Mouse (Mus musculus): ENCODE results near the gene Fubp1. TPM values are rescaled to one million over a fixed set of nuclear protein-coding genes. Genes with fewer than 3 reads are reported as not detected.

Gene Fubp1
- 10 to 100 TPM; 20.1 to 27.7 (median 21.3) TPM for total RNA-seq (2022)

- peak; percentile 99 for DNase-seq (ENCODE audit: low spot score in 2 of 2)
Measured at GRCm38 (mm10) chr3:152209967-152210634, at the start of gene Fubp1, which contains the start of gene Dnajb4. Fubp1 (plus strand) TSS chr3:152210422. Dnajb4 (minus strand) TSS chr3:152210302.

DNA sequence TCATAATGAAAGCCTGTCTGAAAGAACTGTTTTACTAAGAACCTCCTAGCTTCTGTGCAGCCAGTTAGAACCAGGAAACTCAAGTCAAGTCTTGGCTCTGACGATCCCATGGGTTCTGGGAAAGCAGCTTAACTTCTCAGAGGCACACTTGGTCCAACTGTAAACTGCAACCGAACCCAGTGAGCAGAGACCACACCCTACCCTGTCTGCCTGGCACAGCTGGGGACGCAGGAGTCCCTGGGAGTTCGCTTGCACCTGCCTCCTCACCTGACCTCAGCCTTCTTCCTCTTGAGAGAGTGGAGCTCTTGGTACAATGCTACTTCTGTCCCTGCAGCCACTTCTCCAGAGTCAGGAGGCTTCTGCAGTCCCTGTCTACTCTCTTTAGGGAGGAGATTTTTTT, 49.6 kb upstream of the Fubp1 start:
- no peak for DNase-seq (ENCODE audit: low spot score in 2 of 2)

DNA sequence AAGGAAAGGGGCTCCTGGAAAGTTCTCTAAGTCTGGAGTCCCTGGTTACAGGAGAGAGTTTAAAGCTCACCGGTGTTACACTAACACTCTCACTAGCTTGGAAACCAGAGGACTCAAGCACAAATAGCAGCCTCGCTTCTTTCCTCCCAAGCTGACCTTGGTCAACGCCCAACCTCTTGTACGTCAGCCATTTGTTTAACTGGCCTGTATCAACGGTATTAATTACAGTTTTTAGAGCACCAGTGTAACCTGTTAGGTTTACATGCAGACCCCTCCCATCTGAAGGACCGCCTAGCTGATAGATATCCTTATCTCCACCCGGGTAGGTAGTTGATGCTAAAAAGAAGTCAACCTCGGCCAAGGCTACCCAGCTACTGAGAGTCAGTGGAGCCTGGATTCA, 46.9 kb upstream of the Fubp1 start:
- DNase-seq (ENCODE audit: low spot score in 2 of 2): no peak

GRCm38 (mm10) chr3:152165014-152165350, 45.2 kb upstream of the Fubp1 start:
- no peak for DNase-seq (ENCODE audit: low spot score in 2 of 2)

GRCm38 (mm10) chr3:152165351-152166098, 44.7 kb upstream of the Fubp1 start:
- no peak for DNase-seq (ENCODE audit: low spot score in 2 of 2)

- no peak for DNase-seq (ENCODE audit: low spot score in 2 of 2)
Measured at GRCm38 (mm10) chr3:152166099-152166423, 44.2 kb upstream of the Fubp1 start, which contains the start of gene Gipc2. Gipc2 (minus strand) TSS chr3:152166230.

GRCm38 (mm10) chr3:152166699-152167451, 43.3 kb upstream of the Fubp1 start:
- DNase-seq (ENCODE audit: low spot score in 2 of 2): no peak

GRCm38 (mm10) chr3:152168007-152168406, 42.2 kb upstream of the Fubp1 start:
- DNase-seq (ENCODE audit: low spot score in 2 of 2): no peak

- DNase-seq (ENCODE audit: low spot score in 2 of 2): no peak
Measured at GRCm38 (mm10) chr3:152170407-152170806, 39.8 kb upstream of the Fubp1 start.

DNA sequence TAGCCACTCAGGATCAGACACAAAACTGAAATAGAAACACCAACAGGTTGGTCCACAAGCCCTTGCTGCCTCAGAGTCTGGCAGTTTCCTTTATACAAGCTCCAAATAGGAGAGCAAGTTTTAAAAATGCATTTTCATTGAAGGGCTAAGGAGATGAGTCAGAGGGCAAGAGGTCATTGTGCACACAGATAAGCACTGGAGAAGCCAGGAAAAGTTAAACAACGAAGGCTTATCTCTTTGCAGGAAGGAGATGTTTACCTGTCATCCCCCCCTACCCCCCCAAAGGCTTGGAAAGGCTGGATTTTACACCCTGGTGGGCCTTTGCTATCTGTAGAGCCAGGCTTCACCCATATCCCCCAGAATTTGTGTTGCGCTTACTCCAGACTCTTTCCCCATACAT, 39.0 kb upstream of the Fubp1 start:
- no peak for DNase-seq (ENCODE audit: low spot score in 2 of 2)

DNA sequence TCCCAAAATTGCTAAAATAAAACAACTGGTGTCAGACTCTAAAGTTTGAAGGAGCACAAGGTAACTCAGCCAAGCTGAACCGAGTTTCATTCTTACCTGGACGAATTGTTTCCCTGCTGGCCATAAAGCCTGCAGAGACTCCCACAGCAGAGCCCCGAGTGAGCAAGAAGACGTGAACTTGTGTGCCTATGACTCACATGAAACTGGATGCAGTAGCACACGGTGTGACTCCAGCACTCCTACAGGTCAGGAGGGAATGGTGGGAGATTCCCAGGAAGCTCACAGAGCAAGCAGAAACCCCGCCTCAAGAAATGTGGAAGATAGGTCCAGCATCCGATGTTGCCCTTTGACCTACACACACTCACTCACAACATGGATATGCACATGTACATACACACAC, 38.4 kb upstream of the Fubp1 start:
- DNase-seq (ENCODE audit: low spot score in 2 of 2): no peak

- DNase-seq (ENCODE audit: low spot score in 2 of 2): no peak
Measured at GRCm38 (mm10) chr3:152172322-152172935, 37.8 kb upstream of the Fubp1 start.

DNA sequence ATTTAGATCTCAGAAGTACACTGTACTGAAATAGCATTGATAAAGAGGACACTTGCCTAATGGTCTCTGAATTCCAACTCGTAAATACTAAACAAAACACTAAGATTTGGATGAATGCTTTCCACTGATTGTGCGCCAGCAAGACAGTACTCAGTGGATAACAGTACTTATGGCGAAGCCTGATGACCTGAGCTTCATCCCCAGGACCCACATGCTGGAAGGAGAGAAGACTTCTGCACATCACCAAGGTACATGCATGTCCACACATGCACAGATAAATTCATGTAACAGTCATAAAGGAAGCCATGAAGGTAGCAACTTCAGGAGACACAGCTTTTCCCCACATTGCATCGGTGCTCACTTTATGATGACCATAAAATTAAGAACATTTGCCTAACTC, 31.4 kb upstream of the Fubp1 start:
- no peak for DNase-seq (ENCODE audit: low spot score in 2 of 2)

- DNase-seq (ENCODE audit: low spot score in 2 of 2): no peak
Measured at GRCm38 (mm10) chr3:152179285-152179684, 30.9 kb upstream of the Fubp1 start.

DNA sequence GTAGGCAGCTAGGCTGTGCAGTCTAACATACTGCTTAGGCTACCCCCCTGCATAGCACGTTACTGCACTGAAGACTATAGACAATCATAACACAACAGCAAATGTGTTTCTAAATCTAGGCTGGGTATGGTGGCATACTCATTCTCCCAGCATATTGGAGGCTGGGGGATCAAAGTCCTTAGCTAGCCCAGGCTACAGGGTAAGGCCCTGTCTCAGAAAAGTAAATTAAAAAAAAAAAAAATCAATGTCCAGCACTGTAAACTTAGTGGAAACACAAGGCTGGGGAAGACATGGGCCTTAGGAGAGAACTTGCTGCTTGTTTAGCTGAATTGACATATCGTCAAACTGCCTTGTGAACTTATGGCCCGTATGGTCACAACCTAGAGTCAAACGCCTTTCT, 29.6 kb upstream of the Fubp1 start:
- DNase-seq (ENCODE audit: low spot score in 2 of 2): no peak

DNA sequence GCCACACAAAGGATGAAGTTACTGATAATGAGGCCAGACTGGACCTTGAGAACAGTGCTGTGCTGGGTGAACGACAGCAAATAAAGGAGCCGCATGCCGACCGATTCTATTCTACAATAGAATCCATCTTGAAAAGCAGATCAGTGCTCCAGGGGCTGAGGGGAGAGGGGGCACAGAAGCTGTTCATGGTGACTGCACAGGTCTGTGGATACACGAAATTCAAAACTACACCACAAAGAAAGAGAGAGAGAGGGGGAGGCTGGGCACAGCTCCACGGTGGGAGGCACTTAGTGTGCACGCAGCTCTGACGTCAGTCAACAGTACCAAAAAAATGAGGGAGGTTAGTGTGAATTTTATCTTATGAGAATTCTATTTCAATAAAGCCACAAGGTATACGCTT, 26.7 kb upstream of the Fubp1 start:
- no peak for DNase-seq (ENCODE audit: low spot score in 2 of 2)

DNA sequence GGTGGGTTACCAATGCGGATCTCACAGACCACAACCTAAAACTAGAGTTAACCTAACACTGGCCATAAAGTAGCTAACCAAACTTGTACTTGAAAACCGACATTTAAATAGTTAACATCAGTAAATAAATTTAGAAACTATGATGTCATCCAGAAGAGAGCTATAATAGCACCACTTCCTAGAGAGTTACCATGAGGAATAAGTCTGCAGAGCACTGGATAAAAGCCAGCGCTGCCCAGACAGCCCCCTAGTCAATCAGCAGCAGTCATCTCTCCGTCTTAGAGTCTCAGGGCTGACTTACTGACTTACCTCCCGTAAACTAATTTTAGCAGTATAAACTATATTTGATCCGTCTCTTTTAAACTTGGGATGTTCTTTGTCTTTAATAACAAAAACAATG, 24.1 kb upstream of the Fubp1 start:
- no peak for DNase-seq (ENCODE audit: low spot score in 2 of 2)

- no peak for DNase-seq (ENCODE audit: low spot score in 2 of 2)
Measured at GRCm38 (mm10) chr3:152189306-152189705, 20.9 kb upstream of the Fubp1 start.

DNA sequence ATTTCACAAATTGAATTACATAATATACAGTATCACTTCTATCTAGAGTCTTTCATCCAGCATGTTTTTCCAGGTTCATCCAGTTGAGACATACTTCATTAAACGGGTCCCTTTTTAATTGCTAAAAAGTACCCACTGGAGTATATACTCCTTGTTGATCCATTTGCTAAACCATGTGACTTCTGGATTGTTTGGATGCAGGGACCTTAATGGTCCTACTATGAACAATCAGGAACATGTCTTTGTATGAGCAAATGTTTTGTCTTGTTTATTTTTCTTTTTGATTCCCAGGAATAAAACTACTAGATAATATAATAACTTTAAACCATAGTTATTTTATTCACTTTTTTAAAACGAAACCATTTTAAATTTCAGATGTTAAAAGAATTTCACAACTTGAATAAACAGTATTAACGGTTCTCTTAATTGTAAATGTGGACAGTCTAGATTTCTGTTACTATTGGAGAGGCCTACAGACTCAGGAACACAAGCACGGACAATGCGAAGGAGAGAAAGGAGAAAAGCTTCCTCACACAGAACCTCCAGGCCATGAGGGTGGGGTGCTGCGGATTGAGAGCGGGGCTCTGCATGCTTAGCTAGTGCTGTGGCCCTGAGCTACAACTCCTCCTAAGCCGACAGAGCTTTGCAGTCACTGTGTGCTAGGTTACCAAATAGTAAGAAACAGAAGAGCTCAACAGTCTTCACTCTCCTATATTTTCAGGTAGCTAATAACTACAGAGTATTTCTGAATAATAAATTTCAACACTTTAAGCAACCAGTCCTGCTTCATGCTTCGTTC, 19.3 kb upstream of the Fubp1 start:
- DNase-seq (ENCODE audit: low spot score in 2 of 2): no peak

DNA sequence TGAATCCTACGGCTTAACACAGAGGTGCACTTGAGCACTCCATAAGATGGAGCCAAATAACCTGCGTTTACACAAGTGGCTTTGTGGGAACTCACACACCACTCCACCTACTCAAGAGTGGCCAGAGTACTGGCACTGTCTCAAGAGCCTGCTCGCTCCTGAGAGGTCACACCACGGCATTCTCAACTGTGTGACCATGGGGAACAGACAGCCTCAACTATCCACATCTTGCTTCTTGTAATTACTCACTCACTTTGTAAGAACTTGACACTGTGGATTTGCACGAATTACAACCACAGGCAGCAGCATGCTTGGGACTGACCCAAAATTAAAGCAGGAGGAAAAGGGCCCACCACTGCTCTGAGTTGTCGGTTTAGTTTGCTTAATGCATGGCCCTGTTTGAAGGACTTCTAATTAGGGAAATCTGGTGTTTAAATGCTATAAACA, 18.4 kb upstream of the Fubp1 start:
- no peak for DNase-seq (ENCODE audit: low spot score in 2 of 2)
